Mouse (Mus musculus) C2C12 (cell line): Measurements from ENCODE around the gene Akap2.

Experiments used
- CEBPB ChIP-seq: IDR thresholded peaks from one replicate; pipeline ENCODE4 v1.6.1; 2011; ENCODE audit warnings: low read depth, mild to moderate bottlenecking, control low read depth, moderate library complexity
- CTCF ChIP-seq: IDR thresholded peaks from one replicate; pipeline ENCODE4 v1.5.1; 2011; ENCODE audit not compliant: control insufficient read depth, insufficient read depth, insufficient read length
- FOSL1 ChIP-seq: IDR thresholded peaks from one replicate; pipeline ENCODE4 v1.8.0; 2011; ENCODE audit warnings: mild to moderate bottlenecking, low read length; ENCODE audit not compliant: poor library complexity, insufficient read depth, severe bottlenecking
- MAX ChIP-seq: IDR thresholded peaks from one replicate; pipeline ENCODE4 v1.6.1; 2011; ENCODE audit warnings: mild to moderate bottlenecking, control low read depth
- MYOD1 ChIP-seq: IDR thresholded peaks from one replicate; pipeline ENCODE4 v1.6.1; 2011; ENCODE audit warnings: low read depth; ENCODE audit not compliant: control insufficient read depth, insufficient read length
- MYOG ChIP-seq: IDR thresholded peaks from one replicate; pipeline ENCODE4 v1.6.1; 2011; ENCODE audit not compliant: control insufficient read depth, insufficient read length; ENCODE audit errors: extremely low read depth
- USF1 ChIP-seq: IDR thresholded peaks from one replicate; pipeline ENCODE4 v1.6.1; 2011; ENCODE audit warnings: low read depth, mild to moderate bottlenecking, control low read depth, moderate library complexity

DNA sequence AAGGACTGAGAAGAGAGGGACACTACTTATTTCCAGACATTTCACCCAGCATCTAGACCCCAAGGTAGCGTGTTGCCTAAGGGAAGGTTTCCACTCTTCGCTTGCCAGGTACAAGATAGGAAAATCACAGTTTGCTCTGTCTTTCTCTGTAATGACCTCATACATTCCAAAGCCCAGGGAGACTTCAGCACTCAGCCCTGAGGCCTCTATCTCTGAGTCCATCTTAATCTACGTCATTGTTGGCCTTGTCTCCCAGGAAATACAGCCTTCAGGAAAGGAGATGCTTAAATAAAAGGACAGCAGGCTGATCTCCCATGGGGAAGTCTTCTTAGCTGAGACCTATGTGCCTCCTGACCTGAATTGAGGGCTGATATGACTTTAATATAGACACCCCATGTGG lies 85.0 kb downstream of the Akap2 start:
- TF ChIP-seq CTCF: no peak
- no peak for TF ChIP-seq MAX
- no peak for TF ChIP-seq USF1
- no peak for TF ChIP-seq MYOD1
- TF ChIP-seq MYOG: no peak
- no peak for TF ChIP-seq CEBPB
- TF ChIP-seq FOSL1: no peak
